Mouse (Mus musculus): Measurements from ENCODE around the gene Wdr48. TPM values are rescaled to one million over a fixed set of nuclear protein-coding genes. Genes with fewer than 3 reads are reported as not detected.
A peak's percentile ranks its signal among the peaks of the same experiment; 100 is the strongest.

Gene Wdr48
- polyA plus RNA-seq (2015; fragmentation: Nextera tagmentation; extraction: Ambion mirVana): 37.8 and 39.0 TPM in 2 replicates

- peak; percentile 99 for DNase-seq (ENCODE audit: low spot score)
Measured at GRCm38 (mm10) chr9:119894339-119895009, at the start of gene Wdr48. TSS of gene Wdr48 (plus strand) at chr9:119894878.

- no peak for DNase-seq (ENCODE audit: low spot score)
Measured at GRCm38 (mm10) chr9:119847187-119847586, 47.5 kb upstream of the Wdr48 start.

GRCm38 (mm10) chr9:119848671-119849070 is 46.0 kb upstream of the Wdr48 start:
- no peak for DNase-seq (ENCODE audit: low spot score)

GRCm38 (mm10) chr9:119849214-119849613 is 45.5 kb upstream of the Wdr48 start:
- DNase-seq (ENCODE audit: low spot score): no peak

GRCm38 (mm10) chr9:119852347-119853030 is 42.2 kb upstream of the Wdr48 start:
- DNase-seq (ENCODE audit: low spot score): no peak

GRCm38 (mm10) chr9:119853071-119853846 is 41.4 kb upstream of the Wdr48 start:
- no peak for DNase-seq (ENCODE audit: low spot score)

GRCm38 (mm10) chr9:119854170-119854569 is 40.5 kb upstream of the Wdr48 start:
- no peak for DNase-seq (ENCODE audit: low spot score)

- DNase-seq (ENCODE audit: low spot score): no peak
Measured at GRCm38 (mm10) chr9:119887144-119887901, 7.4 kb upstream of the Wdr48 start.

GRCm38 (mm10) chr9:119888843-119889246 is 5.8 kb upstream of the Wdr48 start:
- no peak for DNase-seq (ENCODE audit: low spot score)

- DNase-seq (ENCODE audit: low spot score): no peak
Measured at GRCm38 (mm10) chr9:119889446-119889845, 5.2 kb upstream of the Wdr48 start.

GRCm38 (mm10) chr9:119890692-119891091 is 4.0 kb upstream of the Wdr48 start:
- DNase-seq (ENCODE audit: low spot score): peak; percentile 60

GRCm38 (mm10) chr9:119893881-119894280 is 797 bp upstream of the Wdr48 start:
- no peak for DNase-seq (ENCODE audit: low spot score)

GRCm38 (mm10) chr9:119895040-119895721 is 503 bp downstream of the Wdr48 start:
- peak; percentile 42 for DNase-seq (ENCODE audit: low spot score)

GRCm38 (mm10) chr9:119899446-119899845 is 4.8 kb downstream of the Wdr48 start:
- DNase-seq (ENCODE audit: low spot score): no peak

- no peak for DNase-seq (ENCODE audit: low spot score)
Measured at GRCm38 (mm10) chr9:119902410-119903151, 7.9 kb downstream of the Wdr48 start.

- no peak for DNase-seq (ENCODE audit: low spot score)
Measured at GRCm38 (mm10) chr9:119908708-119909107, 14.0 kb downstream of the Wdr48 start.

- no peak for DNase-seq (ENCODE audit: low spot score)
Measured at GRCm38 (mm10) chr9:119909931-119910330, 15.3 kb downstream of the Wdr48 start.

GRCm38 (mm10) chr9:119913087-119913838 is 18.6 kb downstream of the Wdr48 start:
- no peak for DNase-seq (ENCODE audit: low spot score)

- no peak for DNase-seq (ENCODE audit: low spot score)
Measured at GRCm38 (mm10) chr9:119919858-119920257, 25.2 kb downstream of the Wdr48 start.

Measured in thymus, postnatal 0 days (tissue).